Mouse (Mus musculus) heart, adult 11 months (tissue): ENCODE results near the gene Trub1.
A peak's percentile ranks its signal among the peaks of the same experiment; 100 is the strongest.

Experiments
- DNase-seq: peaks from one replicate; pipeline ENCODE4 v3.0.0; 2022

Gene Trub1

DNA sequence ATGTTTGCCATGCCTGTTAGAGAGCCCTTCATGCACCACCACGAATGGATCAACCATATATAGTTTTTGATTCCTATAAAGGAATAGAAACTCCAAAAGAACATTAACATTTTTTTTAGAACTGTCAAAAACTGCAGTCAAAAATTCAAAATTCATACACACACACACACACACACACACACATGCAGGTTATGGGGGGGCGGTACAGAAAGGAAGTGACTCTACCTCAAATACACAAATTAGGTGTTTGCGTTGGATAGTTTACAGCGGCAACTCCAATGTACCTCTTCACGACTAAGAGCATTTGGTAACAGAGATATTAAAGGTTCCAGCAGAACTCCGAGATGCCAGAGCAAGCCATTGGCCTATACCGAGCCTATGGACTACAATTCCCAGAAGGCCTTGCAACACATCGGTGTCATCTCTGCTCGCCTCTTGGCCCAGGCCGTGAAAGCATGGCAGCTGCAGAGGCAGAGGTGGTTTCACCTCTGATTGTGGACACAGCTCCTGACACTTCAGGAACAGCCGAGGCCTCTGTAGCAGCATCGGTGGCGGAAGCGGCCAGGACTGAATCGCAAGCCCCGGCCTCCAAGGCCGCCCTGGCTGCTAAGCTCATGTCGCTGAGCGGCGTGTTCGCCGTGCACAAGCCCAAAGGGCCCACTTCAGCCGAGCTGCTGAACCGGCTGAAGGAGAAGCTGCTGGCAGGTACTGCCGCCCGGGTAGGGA lies at the start of gene Trub1:
Trub1 (plus strand) TSS at position 421 of the 726 bp plus-strand sequence.
- peak; percentile 98 for DNase-seq

- peak; percentile 98 for DNase-seq
These were observed 48.8 kb upstream of the Trub1 start for GRCm38 (mm10) chr19:57403700-57404501.

DNA sequence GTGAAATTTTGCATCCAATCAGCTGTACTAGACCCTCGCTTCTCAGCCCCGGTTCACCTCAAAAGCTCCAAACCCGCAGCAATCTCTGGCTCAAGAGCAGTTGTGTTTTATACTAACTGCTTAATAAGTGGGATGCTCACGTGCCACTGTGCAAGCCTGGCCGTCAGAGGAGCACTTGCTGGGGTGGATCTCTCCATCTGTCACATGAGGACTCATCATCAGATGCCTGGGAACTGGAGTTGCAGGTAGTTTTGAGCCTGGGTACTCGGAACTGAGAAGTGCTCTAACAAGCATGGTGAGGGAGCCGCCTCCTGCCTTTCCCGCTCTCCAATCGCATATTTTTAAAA lies 48.2 kb upstream of the Trub1 start:
- no peak for DNase-seq

DNA sequence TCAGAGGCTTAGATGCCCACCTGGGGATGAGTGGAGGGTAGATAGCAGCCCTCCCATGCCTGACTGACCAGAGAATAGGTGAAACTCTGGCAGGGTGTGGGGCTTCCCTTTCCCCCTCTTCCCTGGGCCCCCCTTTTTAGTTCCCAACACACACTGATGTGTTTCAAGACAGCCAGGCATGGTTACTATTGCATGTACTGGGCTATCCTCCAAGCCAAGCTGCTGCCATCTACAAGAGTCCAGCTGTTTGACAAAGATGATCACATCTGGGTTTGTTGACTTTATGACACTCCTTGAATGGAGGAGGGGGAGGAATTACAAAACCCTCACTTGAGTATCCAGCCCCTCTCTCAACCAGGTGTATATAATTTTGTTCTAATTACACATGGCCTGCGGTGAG lies 44.8 kb upstream of the Trub1 start:
- DNase-seq, result no peak

GRCm38 (mm10) chr19:57411375-57412196 lies 41.1 kb upstream of the Trub1 start:
- DNase-seq, result peak; percentile 98

- DNase-seq, result no peak
These were observed 39.5 kb upstream of the Trub1 start for GRCm38 (mm10) chr19:57413170-57413569.

- no peak for DNase-seq
These were observed 38.8 kb upstream of the Trub1 start for GRCm38 (mm10) chr19:57413918-57414317.

GRCm38 (mm10) chr19:57415031-57415807 lies 37.5 kb upstream of the Trub1 start:
- no peak for DNase-seq

- no peak for DNase-seq
These were observed 34.7 kb upstream of the Trub1 start for GRCm38 (mm10) chr19:57417800-57418580.

DNA sequence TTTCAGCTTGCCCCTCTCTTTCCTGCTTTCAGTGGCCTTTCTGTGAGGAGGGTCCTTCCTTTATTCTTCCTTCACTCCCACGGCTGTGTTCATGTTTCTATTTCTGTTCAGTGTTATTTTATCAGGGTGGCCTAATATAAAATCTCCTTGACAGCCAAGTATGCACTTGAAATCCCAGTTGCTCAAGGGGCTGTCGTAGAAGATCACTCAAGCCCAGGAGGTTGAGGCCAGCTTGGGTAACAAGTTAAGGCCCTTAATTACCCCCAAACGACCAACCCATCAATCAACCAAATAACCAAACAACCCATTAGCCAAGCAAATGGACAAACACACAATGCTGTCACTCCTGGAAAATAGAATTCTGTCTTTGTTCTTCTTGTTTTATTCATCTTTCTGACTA lies 29.3 kb upstream of the Trub1 start:
- no peak for DNase-seq

GRCm38 (mm10) chr19:57425296-57425695 lies 27.4 kb upstream of the Trub1 start:
- DNase-seq, result peak; percentile 75

- peak; percentile 53 for DNase-seq
These were observed 25.9 kb upstream of the Trub1 start for GRCm38 (mm10) chr19:57426841-57427240.

DNA sequence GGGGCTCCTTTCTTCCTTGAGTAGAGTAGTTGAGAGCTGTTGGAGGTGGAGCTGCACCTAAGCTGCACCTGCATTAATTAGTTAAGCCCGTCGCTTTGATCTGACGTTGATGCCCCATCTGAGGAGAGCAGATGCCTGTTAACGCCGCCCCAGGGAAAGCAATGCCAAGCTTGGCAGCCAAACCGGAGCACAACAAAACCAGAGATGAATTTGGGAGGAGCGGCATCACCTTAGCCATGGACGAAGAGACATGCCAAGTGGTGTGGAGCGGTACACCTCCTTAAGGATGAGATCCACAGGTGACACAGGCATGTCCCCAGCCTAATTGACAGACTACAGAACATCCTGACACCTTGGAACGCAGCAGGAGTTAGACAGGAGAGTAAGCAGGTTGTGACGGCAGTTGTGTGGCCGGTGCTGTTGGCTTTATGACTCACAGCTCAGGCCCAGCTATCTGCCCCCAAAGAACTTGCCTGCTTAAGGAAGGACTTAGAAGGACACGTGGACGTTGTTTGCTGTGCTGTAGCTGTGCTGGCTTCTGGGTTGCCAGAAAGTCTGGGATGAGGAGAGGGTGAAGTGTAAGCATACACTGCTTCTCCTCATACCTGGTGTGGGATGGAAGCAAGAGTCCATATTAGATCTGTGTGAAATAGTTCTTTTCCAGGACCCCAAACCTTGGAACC lies 24.8 kb upstream of the Trub1 start:
- DNase-seq, result peak; percentile 76

DNA sequence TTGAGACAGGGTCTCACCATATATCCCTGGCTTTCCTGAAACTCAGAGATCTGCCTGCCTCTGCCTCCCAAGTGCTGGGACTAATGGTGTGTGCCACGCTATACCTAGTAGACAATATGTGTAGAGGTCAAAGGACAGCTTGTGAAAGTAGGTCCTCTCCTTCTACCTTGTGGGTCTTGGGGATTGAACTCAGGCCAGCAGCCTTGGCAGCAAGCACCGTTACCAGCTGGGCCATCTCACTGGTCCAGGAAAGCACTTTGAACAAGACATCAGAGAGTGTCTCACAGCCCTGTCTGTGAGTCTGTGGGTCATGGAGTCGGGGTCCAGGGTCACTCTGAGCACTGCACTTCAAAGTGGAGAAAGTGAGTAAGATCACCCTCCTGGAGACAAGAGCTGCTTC lies 24.1 kb upstream of the Trub1 start:
- peak; percentile 64 for DNase-seq

DNA sequence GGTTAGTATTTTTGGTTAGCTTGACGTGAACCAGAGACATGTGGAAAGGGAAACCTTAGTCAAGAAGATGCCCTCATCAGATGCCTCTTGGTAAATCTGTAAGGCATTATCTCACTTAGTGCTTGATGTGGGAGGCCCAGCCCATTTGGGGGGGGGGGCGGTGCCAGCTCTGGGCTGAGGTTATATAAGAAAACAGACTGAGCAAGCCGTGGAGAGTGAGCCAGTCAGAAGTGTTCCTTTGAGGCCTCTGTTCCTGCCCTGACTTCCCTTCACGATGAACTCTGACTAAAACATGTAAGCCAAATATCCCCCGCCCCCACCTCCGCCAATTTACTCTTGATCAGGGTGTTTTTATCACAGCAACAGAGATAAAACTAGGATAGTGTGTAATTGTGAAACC lies 22.8 kb upstream of the Trub1 start:
- peak; percentile 77 for DNase-seq

- no peak for DNase-seq
These were observed 21.2 kb upstream of the Trub1 start for GRCm38 (mm10) chr19:57431476-57431875.

DNA sequence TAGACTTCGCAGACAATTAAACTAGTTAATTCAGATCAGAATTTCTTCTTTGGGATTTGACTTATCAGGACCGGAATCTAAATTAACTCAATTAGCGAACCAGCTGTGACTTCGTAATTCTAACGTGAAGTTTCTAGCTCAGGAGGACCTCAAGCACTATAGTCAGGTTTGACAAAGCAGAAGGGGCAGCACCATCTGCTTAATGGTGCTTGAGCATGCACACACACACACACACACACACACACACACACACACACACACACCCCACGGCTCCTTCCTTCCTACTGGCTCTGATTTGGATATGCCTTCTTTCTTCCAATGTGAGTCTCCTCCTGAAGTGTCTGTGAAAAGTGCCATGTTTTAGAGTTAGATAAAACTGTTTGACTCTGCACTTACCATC lies 18.7 kb upstream of the Trub1 start:
- no peak for DNase-seq

GRCm38 (mm10) chr19:57436586-57437021 lies 16.1 kb upstream of the Trub1 start:
- DNase-seq, result no peak

GRCm38 (mm10) chr19:57437042-57437441 lies 15.7 kb upstream of the Trub1 start:
- no peak for DNase-seq

DNA sequence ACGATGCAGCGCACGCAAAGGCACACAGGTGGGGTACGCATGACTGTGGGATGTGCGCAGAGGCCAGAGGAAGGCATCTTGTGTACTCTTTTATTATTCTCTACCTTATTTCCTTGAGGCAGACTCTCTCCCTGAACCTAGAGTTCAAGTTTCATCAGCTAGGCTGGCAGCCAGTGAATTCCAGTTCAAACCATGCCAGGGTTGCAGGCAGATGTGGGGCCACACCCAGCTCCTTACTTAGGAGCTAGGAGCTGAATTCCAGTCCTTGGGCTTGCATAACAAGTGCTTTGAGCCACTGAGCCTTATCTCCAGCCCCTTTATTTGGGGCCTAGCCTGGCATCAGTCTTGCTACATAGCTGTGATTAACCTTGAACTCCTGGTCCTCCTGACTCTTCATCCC lies 13.4 kb upstream of the Trub1 start:
- no peak for DNase-seq

DNA sequence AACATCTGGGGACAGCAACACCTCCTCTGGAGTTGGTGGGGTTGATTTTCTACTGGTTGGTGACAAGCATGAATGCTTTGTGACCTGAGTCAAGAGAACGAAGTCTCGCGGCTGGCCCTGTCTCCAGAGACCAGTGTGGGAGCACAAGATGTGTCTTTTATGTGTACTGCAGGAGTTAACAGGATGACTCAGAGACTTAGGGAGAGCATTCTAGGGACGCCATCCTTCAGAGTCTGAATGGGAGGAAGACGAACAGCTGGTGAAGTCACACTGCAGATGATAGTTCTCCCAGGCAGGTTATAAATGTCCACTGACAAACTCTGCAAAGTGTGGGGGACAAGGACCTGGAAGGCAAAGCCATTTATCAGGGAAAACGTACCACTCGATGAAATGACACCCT lies 11.2 kb upstream of the Trub1 start:
- no peak for DNase-seq
